Mouse (Mus musculus) megakaryocyte, embryonic 14.5 days (primary cell): ENCODE results near the gene 1700017N19Rik. TPM values are rescaled to one million over a fixed set of nuclear protein-coding genes. Genes with fewer than 3 reads are reported as not detected.

Experiments used
- H3K27me3 ChIP-seq: replicated peaks from 2 replicates; pipeline ENCODE3; 2012; ENCODE audit warnings: inconsistent platforms
- H3K36me3 ChIP-seq: replicated peaks from 2 replicates; pipeline ENCODE3; 2012; ENCODE audit warnings: low read length, inconsistent platforms, mixed read lengths
- H3K4me1 ChIP-seq: 2 replicates; pipeline ENCODE4 v1.6.1; 2012; ENCODE audit warnings: inconsistent platforms
- H3K4me3 ChIP-seq: replicated peaks from 2 replicates; pipeline ENCODE3; 2012; ENCODE audit warnings: moderate library complexity, mild to moderate bottlenecking, inconsistent platforms
- H3K9me3 ChIP-seq: 2 replicates; pipeline ENCODE4 v1.6.1; 2012; ENCODE audit warnings: inconsistent platforms
- FLI1 ChIP-seq: IDR thresholded peaks from 2 replicates; pipeline ENCODE4 v1.6.1; 2012; ENCODE audit warnings: low read length, inconsistent platforms, mixed read lengths
- GATA1 ChIP-seq: IDR thresholded peaks from 3 replicates; pipeline ENCODE4 v1.6.1; 2012; ENCODE audit warnings: mixed read lengths, low read length, inconsistent platforms, borderline replicate concordance
- polyA plus RNA-seq: library from polyadenylated mRNA; stranded (reverse); fragments of >175 nt; gene quantifications from 2 replicates; pipeline ENCODE4 v1.2.3, GENCODE M21; 2012; ENCODE audit warnings: low replicate concordance; ENCODE audit not compliant: insufficient read depth

1700017N19Rik gene
- polyA plus RNA-seq, 1 experiment, result not detected

DNA sequence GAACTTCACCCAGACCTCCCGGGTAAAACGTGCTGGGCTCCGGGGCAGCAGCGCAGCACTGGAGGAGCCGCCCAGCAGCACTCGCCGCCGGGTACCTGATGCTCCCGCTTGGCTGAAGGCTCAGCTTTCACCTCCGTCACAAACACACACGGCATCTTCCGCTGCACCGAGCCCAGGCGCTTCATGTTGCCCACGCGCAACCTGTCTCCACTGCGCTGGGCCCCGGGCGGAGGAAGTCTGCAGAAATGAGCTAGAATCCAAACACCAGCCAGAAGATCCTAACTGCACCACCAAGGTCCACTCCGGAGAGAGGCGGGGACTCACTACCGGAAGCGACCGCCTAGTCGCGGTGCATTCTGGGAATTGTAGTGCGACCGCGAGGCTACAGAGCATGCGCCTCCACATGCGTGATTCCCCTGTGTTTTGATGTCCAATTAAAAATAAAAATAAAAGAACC is 1.3 kb upstream of the 1700017N19Rik start:
- TF ChIP-seq GATA1, result no peak
- TF ChIP-seq FLI1, result 0 out of 2 replicates have a peak, but pooled peaks have one; percentile 20
- Histone ChIP-seq H3K9me3 (no peaks in the 10 kb centered on the region), H3K4me3 (peak overlapping the region; percentile 97), H3K27me3 (no peaks in the 10 kb centered on the region), H3K36me3 (peaks cover 16% of the 10 kb centered on the region), H3K4me1 (peaks cover 14% of the 10 kb centered on the region)

DNA sequence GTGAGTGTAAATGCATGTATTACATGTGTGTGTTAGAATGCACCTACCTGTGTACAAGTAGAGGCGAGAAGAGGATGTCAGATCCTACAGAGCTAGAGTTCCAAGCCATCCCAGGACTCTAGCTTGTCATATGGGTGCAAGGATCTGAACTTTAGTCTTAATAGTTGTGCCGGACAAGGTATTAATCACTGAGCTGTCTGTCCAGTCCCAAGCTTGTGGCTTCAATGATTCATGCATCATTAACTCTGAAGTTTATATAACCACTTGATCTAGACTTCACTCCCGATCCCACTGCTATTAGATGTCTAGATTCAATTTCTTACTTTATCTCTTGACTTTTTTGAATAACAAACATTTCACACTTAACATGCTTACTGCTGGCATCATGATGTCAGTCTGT is 8.1 kb downstream of the 1700017N19Rik start:
- TF ChIP-seq GATA1 (no peak), FLI1 (no peak)
- no peaks in the 10 kb centered on the region for H3K36me3 ChIP-seq
- no peak overlapping the region for H3K4me3 ChIP-seq
- peaks cover 8% of the 10 kb centered on the region for H3K4me1 ChIP-seq
- H3K9me3 ChIP-seq, result no peaks in the 10 kb centered on the region
- H3K27me3 ChIP-seq, result no peaks in the 10 kb centered on the region

DNA sequence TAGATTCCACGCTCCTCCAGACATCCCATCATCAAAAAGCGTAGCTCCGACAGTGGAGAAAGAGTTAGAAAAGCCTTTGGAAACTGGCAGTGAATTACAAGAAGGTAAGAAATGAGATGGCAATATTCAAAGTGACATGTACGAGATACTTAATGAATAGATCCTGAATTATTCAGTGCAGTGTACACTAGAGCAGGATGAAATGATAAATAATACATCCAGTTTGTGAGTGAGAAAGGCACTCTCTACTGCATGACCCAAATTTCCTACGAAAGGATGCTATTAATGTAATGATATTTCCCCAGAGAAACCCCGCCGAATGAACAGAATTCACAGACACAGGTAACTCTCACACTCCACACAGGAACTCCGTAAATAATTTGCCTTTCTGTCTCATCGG is 13.2 kb downstream of the 1700017N19Rik start:
- TF ChIP-seq FLI1, result no peak
- TF ChIP-seq GATA1, result no peak

DNA sequence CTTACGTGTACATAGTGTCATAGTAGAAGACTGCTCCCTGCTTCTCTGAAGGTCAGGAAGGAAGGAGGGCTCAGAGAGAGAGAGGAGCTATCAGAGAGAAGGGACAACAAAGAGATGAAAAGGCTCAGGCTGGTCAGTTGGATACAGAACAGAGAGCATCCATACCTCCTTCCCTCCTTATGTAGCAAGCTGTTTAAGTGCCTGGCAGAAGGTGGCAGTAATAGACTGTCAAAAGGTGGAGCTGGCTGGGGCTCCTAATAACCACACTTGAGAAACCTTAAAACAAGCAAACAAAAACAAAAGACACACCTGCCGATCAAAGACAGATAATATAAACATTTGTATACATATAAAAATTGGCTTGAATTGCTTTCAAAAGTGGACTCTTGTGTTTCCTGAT is 14.0 kb downstream of the 1700017N19Rik start:
- Histone ChIP-seq H3K27me3 (no peaks in the 10 kb centered on the region), H3K36me3 (no peaks in the 10 kb centered on the region), H3K4me1 (peaks cover 13% of the 10 kb centered on the region), H3K9me3 (no peaks in the 10 kb centered on the region), H3K4me3 (no peak overlapping the region)
- TF ChIP-seq GATA1 (no peak), FLI1 (no peak)

More for the DNA sequence above, 13.2 kb downstream of the 1700017N19Rik start:
- Histone ChIP-seq H3K36me3 (no peaks in the 10 kb centered on the region), H3K4me3 (no peak overlapping the region), H3K4me1 (peaks cover 13% of the 10 kb centered on the region), H3K9me3 (no peaks in the 10 kb centered on the region), H3K27me3 (no peaks in the 10 kb centered on the region)

DNA sequence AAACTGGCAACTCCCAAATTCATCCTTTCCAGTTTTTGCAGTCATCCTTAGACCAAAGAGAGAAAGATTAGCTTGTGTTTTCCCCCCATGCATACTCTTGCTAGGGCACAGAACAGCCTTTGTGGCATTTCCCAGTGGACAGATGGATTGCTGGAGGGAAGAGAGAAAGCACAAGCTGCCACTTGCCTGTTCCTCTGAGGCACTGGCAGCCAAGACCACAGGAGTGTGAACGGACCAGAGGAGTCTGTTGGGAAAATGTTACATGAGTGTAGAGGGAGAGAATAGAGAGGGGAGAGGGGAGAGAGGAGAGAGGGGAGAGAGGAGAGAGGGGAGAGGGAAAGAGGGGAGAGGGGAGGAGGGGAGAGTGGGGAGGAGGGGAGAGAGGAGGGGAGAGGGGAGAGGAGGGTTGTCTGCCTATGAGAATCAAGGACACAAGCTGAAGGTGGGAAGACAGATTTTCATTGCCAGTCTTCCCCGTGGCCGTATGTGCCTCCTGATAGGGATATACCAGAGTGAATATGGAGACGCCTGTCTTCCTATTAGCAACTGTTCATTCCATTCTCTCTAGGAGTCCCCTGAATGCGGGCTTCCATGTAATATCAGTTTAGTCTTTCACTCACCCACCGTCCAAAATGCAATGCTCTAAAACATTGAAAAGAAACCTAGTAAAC is 27.1 kb downstream of the 1700017N19Rik start:
- H3K36me3 ChIP-seq, result no peaks in the 10 kb centered on the region
- no peak overlapping the region for H3K4me3 ChIP-seq
- H3K4me1 ChIP-seq, result no peaks in the 10 kb centered on the region
- H3K9me3 ChIP-seq, result no peaks in the 10 kb centered on the region
- TF ChIP-seq GATA1 (no peak), FLI1 (no peak)
- H3K27me3 ChIP-seq, result no peaks in the 10 kb centered on the region

DNA sequence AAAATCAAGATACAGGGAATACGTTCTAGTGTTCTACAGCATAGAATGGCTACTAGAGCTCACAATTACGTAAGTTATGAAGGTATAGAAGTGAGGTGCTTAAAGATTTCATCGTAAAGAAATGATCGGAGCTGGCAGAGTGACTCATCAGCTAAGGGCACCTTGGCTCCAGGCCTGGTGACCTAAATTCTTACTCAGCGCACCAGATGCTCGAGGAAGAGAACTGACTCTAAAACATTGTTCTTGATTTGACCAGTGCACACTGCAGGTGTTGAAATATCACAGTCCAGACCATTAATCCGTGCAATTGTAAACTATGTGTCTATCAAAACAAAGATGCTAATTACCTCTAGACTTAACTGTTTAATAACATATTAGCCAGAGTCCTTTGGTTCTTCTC is 29.2 kb downstream of the 1700017N19Rik start:
- TF ChIP-seq GATA1 (no peak), FLI1 (no peak)
- Histone ChIP-seq H3K9me3 (no peaks in the 10 kb centered on the region), H3K4me1 (no peaks in the 10 kb centered on the region), H3K36me3 (no peaks in the 10 kb centered on the region), H3K4me3 (no peak overlapping the region), H3K27me3 (no peaks in the 10 kb centered on the region)

- Histone ChIP-seq H3K4me3 (no peak overlapping the region), H3K4me1 (no peaks in the 10 kb centered on the region), H3K27me3 (no peaks in the 10 kb centered on the region), H3K36me3 (no peaks in the 10 kb centered on the region), H3K9me3 (no peaks in the 10 kb centered on the region)
- TF ChIP-seq GATA1, result no peak
- no peak for TF ChIP-seq FLI1
Measured at GRCm38 (mm10) chr10:100620040-100620439, 29.8 kb downstream of the 1700017N19Rik start.

GRCm38 (mm10) chr10:100622494-100622893 is 32.2 kb downstream of the 1700017N19Rik start:
- H3K9me3 ChIP-seq, result no peaks in the 10 kb centered on the region
- H3K36me3 ChIP-seq, result no peaks in the 10 kb centered on the region
- TF ChIP-seq GATA1 (no peak), FLI1 (no peak)
- H3K4me1 ChIP-seq, result no peaks in the 10 kb centered on the region
- no peak overlapping the region for H3K4me3 ChIP-seq
- no peaks in the 10 kb centered on the region for H3K27me3 ChIP-seq

DNA sequence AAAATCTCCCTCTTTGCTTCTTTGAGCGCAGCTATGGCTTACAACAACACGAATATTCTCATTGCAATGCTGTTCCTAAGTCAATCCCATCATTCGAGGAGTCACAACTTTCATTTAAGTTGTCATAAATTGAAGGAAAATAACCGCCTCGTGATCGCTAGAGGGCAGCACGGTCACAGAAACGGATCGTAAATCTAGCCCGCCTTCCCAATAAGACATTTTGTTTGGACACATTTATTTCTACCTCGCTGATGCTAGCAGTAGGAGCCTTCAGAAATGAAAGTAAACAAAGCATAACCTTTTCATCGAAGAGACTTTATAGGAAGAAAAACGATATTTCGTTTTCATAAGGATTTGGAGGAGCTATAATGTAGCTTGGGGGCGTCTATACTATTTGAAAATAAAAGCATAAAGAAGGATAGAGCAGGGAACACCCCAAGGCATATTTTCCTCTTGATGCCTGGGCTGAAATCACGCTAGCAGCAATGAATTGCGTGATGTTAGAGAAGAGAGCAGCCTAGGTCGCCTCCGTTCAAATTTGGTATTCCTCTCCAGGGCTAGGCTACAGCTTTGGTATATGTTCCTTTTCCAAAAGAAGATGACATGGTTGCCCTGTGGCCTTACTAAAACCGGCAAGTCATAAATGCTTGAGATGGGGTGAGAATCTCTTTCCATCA is 39.6 kb downstream of the 1700017N19Rik start:
- Histone ChIP-seq H3K4me1 (peaks cover 13% of the 10 kb centered on the region), H3K27me3 (no peaks in the 10 kb centered on the region), H3K9me3 (no peaks in the 10 kb centered on the region), H3K4me3 (peak overlapping the region; percentile 73), H3K36me3 (no peaks in the 10 kb centered on the region)
- TF ChIP-seq GATA1 (no peak), FLI1 (no peak)

DNA sequence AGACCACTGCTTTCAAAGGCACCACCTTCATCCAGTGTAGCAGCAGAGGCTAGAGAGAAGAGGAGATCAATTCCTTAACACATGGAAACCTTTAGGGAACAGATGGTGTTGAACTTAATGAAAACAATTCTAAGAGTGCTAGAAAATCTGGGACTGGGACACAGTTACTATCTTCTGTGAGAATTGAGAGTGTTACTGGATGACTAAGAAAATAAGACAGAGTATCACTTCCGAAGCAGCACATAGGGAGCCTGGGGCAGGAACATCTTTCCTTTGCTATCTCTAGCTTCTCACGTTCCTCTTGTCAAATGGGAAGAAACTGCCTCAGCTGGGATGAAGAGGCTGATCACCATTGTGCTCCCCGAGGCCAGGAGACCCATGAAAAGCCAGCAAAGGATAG is 52.6 kb downstream of the 1700017N19Rik start:
- no peaks in the 10 kb centered on the region for H3K27me3 ChIP-seq
- TF ChIP-seq FLI1, result no peak
- TF ChIP-seq GATA1, result no peak
- H3K4me3 ChIP-seq, result no peak overlapping the region

More for the DNA sequence above, 52.6 kb downstream of the 1700017N19Rik start:
- H3K9me3 ChIP-seq, result no peaks in the 10 kb centered on the region
- H3K36me3 ChIP-seq, result no peaks in the 10 kb centered on the region
- H3K4me1 ChIP-seq, result no peaks in the 10 kb centered on the region
